Mouse (Mus musculus): ENCODE measurements around the gene Tenm4. TPM values are rescaled to one million over a fixed set of nuclear protein-coding genes. Genes with fewer than 3 reads are reported as not detected.

The Tenm4 gene
- total and polyA plus RNA-seq, 3 experiments: 9.2 to 15.2 TPM; not detected in 1

- TF ChIP-seq BHLHE40 (IDR thresholded peaks at IDR 0.05; ENCODE audit: borderline replicate concordance, low read depth, low read length) (no peak), POLR2AphosphoS2 (IDR thresholded peaks at IDR 0.05; ENCODE audit: low read length) (no peak), E2F4 (IDR thresholded peaks at IDR 0.05; ENCODE audit: borderline replicate concordance, low read depth, low read length) (no peak), MXI1 (IDR thresholded peaks at IDR 0.05; ENCODE audit: low read depth, low read length) (no peak), POLR2A (IDR thresholded peaks at IDR 0.05; ENCODE audit: control insufficient read depth in 1 of 2, insufficient read depth in 1 of 2, low read depth in 1 of 2, low read length in 2 of 2, poor library complexity in 1 of 2) (no peak), USF2 (IDR thresholded peaks at IDR 0.05; ENCODE audit: borderline replicate concordance in 1 of 2, insufficient read depth in 1 of 2, low read depth in 1 of 2, low read length in 2 of 2) (no peak), ZC3H11A (IDR thresholded peaks at IDR 0.05; ENCODE audit: low read depth, low read length) (no peak), GABPA (IDR thresholded peaks at IDR 0.05; ENCODE audit: low read depth, low read length) (no peak), USF1 (IDR thresholded peaks at IDR 0.05; ENCODE audit: low read depth, low read length) (no peak), ETS1 (IDR thresholded peaks at IDR 0.05; ENCODE audit: low read depth, low read length) (no peak), MAFK (IDR thresholded peaks at IDR 0.05; ENCODE audit: borderline replicate concordance, low read depth, low read length) (no peak)
- Histone ChIP-seq H3K9ac (ENCODE audit: control insufficient read depth, low read depth, low read length, poor library complexity, severe bottlenecking) (no peak overlapping the region), H3K27me3 (ENCODE audit: control insufficient read depth in 1 of 2, insufficient read depth in 2 of 2, low read length in 2 of 2) (no peaks in the 10 kb centered on the region), H3K9me3 (replicated peaks; ENCODE audit: insufficient read depth, low read length) (no peaks in the 10 kb centered on the region), H3K4me1 (ENCODE audit: control insufficient read depth in 1 of 2, insufficient read depth in 2 of 2, low read length in 2 of 2) (no peaks in the 10 kb centered on the region), H3K4me3 (ENCODE audit: control insufficient read depth in 1 of 2, insufficient read depth in 1 of 2, low read depth in 2 of 2, low read length in 2 of 2) (no peak overlapping the region), H3K27ac (ENCODE audit: control insufficient read depth, low read depth, low read length) (no peak overlapping the region), H3K79me2 (ENCODE audit: control insufficient read depth, insufficient read depth, low read length, poor library complexity) (no peaks in the 10 kb centered on the region), H3K36me3 (ENCODE audit: control insufficient read depth in 1 of 2, insufficient read depth in 2 of 2, low read length in 2 of 2) (no peaks in the 10 kb centered on the region)
- DNase-seq (ENCODE audit: low read depth, low spot score): no peak
These were observed 426.8 kb downstream of the Tenm4 start for GRCm38 (mm10) chr7:96597871-96598270.

DNA sequence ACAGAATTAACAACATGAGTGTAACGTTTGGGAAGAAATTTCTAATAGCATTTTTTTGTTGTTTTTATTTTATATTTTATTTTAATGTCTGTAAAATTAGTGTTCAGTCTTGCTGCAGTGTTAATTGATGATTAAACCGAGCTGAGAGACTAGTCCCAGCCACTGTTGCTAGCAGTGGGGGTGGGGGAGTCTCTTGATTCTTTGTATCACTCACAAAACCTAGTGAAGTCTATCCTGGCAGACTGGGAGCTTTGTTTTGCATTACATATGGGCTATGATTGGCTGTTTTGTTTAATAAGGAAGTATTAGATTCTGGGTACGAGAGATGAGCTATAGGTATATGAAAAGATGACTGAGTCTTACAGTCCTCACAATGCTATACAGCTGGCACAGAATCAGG, 428.0 kb downstream of the Tenm4 start:
- H3K27me3 ChIP-seq (ENCODE audit: control insufficient read depth in 1 of 2, insufficient read depth in 2 of 2, low read length in 2 of 2): no peaks in the 10 kb centered on the region
- no peaks in the 10 kb centered on the region for H3K36me3 ChIP-seq (ENCODE audit: control insufficient read depth in 1 of 2, insufficient read depth in 2 of 2, low read length in 2 of 2)
- no peak overlapping the region for H3K9ac ChIP-seq (ENCODE audit: control insufficient read depth, low read depth, low read length, poor library complexity, severe bottlenecking)
- no peak for DNase-seq (ENCODE audit: low read depth, low spot score)
- no peaks in the 10 kb centered on the region for H3K4me1 ChIP-seq (ENCODE audit: control insufficient read depth in 1 of 2, insufficient read depth in 2 of 2, low read length in 2 of 2)
- H3K79me2 ChIP-seq (ENCODE audit: control insufficient read depth, insufficient read depth, low read length, poor library complexity): no peaks in the 10 kb centered on the region
- no peak overlapping the region for H3K4me3 ChIP-seq (ENCODE audit: control insufficient read depth in 1 of 2, insufficient read depth in 1 of 2, low read depth in 2 of 2, low read length in 2 of 2)
- no peak for TF ChIP-seq E2F4 (IDR thresholded peaks at IDR 0.05; ENCODE audit: borderline replicate concordance, low read depth, low read length)
- TF ChIP-seq ZKSCAN1 (IDR thresholded peaks at IDR 0.05; ENCODE audit: low read depth, low read length): no peak
- no peak for TF ChIP-seq BHLHE40 (IDR thresholded peaks at IDR 0.05; ENCODE audit: borderline replicate concordance, low read depth, low read length)
- TF ChIP-seq ZMIZ1 (IDR thresholded peaks at IDR 0.05; ENCODE audit: low read depth, low read length): no peak
- TF ChIP-seq MYB (IDR thresholded peaks at IDR 0.05; ENCODE audit: low read depth, low read length): no peak
- no peak for TF ChIP-seq POLR2AphosphoS2 (IDR thresholded peaks at IDR 0.05; ENCODE audit: low read length)
- TF ChIP-seq MXI1 (IDR thresholded peaks at IDR 0.05; ENCODE audit: low read depth, low read length): no peak
- no peak for TF ChIP-seq MAX (IDR thresholded peaks at IDR 0.05; ENCODE audit: low read length)
- no peak for TF ChIP-seq NELFE (IDR thresholded peaks at IDR 0.05; ENCODE audit: low read depth, low read length)
- TF ChIP-seq UBTF (IDR thresholded peaks at IDR 0.05; ENCODE audit: borderline replicate concordance, insufficient read depth, low read depth, low read length): no peak
- TF ChIP-seq POLR2A (IDR thresholded peaks at IDR 0.05; ENCODE audit: control insufficient read depth in 1 of 2, insufficient read depth in 1 of 2, low read depth in 1 of 2, low read length in 2 of 2, poor library complexity in 1 of 2): no peak
- no peak for TF ChIP-seq TBP (IDR thresholded peaks at IDR 0.05; ENCODE audit: low read depth, low read length)
- TF ChIP-seq MAZ (IDR thresholded peaks at IDR 0.05; ENCODE audit: low read depth, low read length): no peak
- no peak for TF ChIP-seq CHD1 (IDR thresholded peaks at IDR 0.05; ENCODE audit: low read depth, low read length)
- no peak for TF ChIP-seq TCF12 (IDR thresholded peaks at IDR 0.05; ENCODE audit: low read depth, low read length)
- no peaks in the 10 kb centered on the region for H3K9me3 ChIP-seq (replicated peaks; ENCODE audit: insufficient read depth, low read length)
- no peak overlapping the region for H3K27ac ChIP-seq (ENCODE audit: control insufficient read depth, low read depth, low read length)
